Mouse (Mus musculus) embryonic facial prominence, embryonic 13.5 days (tissue): ENCODE results near the gene Ly6g5b. TPM values are rescaled to one million over a fixed set of nuclear protein-coding genes. Genes with fewer than 3 reads are reported as not detected.
"Not testable (repeated sequence)": the region's sequence is repeated elsewhere in the genome, so short reads cannot be mapped to it uniquely, and the experiment has no call there.

ENCODE experiments used
- ATAC-seq: fragments of 200-750 bp; cut with Nextera tagmentation; 2 replicates; pipeline ENCODE4 v1.8.0; 2017; ENCODE audit warnings: low read depth; ENCODE audit not compliant: insufficient number of reproducible peaks, insufficient read depth, low FRiP score, low TSS enrichment
- H3K27ac ChIP-seq: fragments of 300-500 bp; sonication (generic); 2 replicates; pipeline ENCODE4 v1.5.1; 2015; ENCODE audit warnings: moderate library complexity, mild to moderate bottlenecking, inconsistent platforms
- H3K27me3 ChIP-seq: fragments of 300-500 bp; sonication (generic); 2 replicates; pipeline ENCODE4 v1.6.1; 2015; ENCODE audit warnings: mild to moderate bottlenecking, inconsistent platforms
- H3K36me3 ChIP-seq: fragments of 300-500 bp; sonication (generic); 2 replicates; pipeline ENCODE4 v1.6.1; 2015; ENCODE audit warnings: mild to moderate bottlenecking, inconsistent platforms
- H3K4me1 ChIP-seq: fragments of 300-500 bp; sonication (generic); 2 replicates; pipeline ENCODE4 v1.6.1; 2015; ENCODE audit warnings: inconsistent platforms
- H3K4me2 ChIP-seq: fragments of 300-500 bp; sonication (generic); 2 replicates; pipeline ENCODE4 v1.6.1; 2015; ENCODE audit warnings: moderate library complexity, mild to moderate bottlenecking, inconsistent platforms
- H3K4me3 ChIP-seq: fragments of 300-500 bp; sonication (generic); 2 replicates; pipeline ENCODE4 v1.5.1; 2015; ENCODE audit warnings: mild to moderate bottlenecking, inconsistent platforms
- H3K9ac ChIP-seq: fragments of 300-500 bp; sonication (generic); 2 replicates; pipeline ENCODE4 v1.6.1; 2015; ENCODE audit warnings: mild to moderate bottlenecking, inconsistent platforms
- H3K9me3 ChIP-seq: fragments of 300-500 bp; sonication (generic); 2 replicates; pipeline ENCODE4 v1.6.1; 2016; ENCODE audit warnings: inconsistent platforms
- WGBS: fragments of 180-500 bp; shearing (Covaris S2); methylation state at CpG from one replicate; pipeline ENCODE4 v1.1.7; 2015; ENCODE audit warnings: mixed read lengths; 5-methylcytosine and 5-hydroxymethylcytosine counted together
- polyA plus RNA-seq: library from polyadenylated mRNA; unstranded; fragments of >200 nt; fragmentation: Nextera tagmentation; extraction: Ambion mirVana; gene quantifications from 2 replicates; pipeline ENCODE4 v1.2.1, GENCODE M21; 2015

The Ly6g5b gene
- polyA plus RNA-seq, 1 experiment from 2014 or later = 1.1 TPM

- peak overlapping the region; percentile 89 for H3K9ac ChIP-seq
- H3K27me3 ChIP-seq = no peaks in the 10 kb centered on the region
- no peaks in the 10 kb centered on the region for H3K9me3 ChIP-seq
- 95% methylated on average over 1 of the region's 1 CpGs for WGBS
- peaks cover 37% of the 10 kb centered on the region for H3K36me3 ChIP-seq
- peaks cover 35% of the 10 kb centered on the region for H3K4me1 ChIP-seq
- H3K27ac ChIP-seq = no peak overlapping the region
- no peak overlapping the region; the same call in 1 of the 2 replicates for H3K4me3 ChIP-seq
- H3K4me2 ChIP-seq = peak overlapping the region; percentile 83; the same call in 1 of the 2 replicates
- ATAC-seq = no peak
These were observed 9.9 kb upstream of the Ly6g5b start for GRCm38 (mm10) chr17:35125081-35125480.

- not testable (repeated sequence) for H3K4me2 ChIP-seq, H3K4me3 ChIP-seq, H3K9ac ChIP-seq, H3K27me3 ChIP-seq, H3K9me3 ChIP-seq, ATAC-seq, H3K27ac ChIP-seq
- 95% methylated on average over 12 of the region's 12 CpGs for WGBS
- Histone ChIP-seq H3K4me1 (peaks cover 40% of the 10 kb centered on the region), H3K36me3 (peaks cover 36% of the 10 kb centered on the region)
These were observed 9.2 kb upstream of the Ly6g5b start for GRCm38 (mm10) chr17:35124261-35124896.

GRCm38 (mm10) chr17:35123287-35123686 lies 8.1 kb upstream of the Ly6g5b start:
- H3K4me3 ChIP-seq, H3K27me3 ChIP-seq, H3K9ac ChIP-seq, ATAC-seq, H3K4me2 ChIP-seq, H3K9me3 ChIP-seq, H3K27ac ChIP-seq: not testable (repeated sequence)
- peaks cover 37% of the 10 kb centered on the region for H3K36me3 ChIP-seq
- H3K4me1 ChIP-seq = peaks cover 40% of the 10 kb centered on the region
- 90% methylated on average over 9 of the region's 9 CpGs for WGBS

GRCm38 (mm10) chr17:35121871-35122303 lies 6.7 kb upstream of the Ly6g5b start, which contains the start of gene Csnk2b:
TSS of gene Csnk2b (minus strand) at chr17:35122053.
- WGBS = under 1% methylated on average over 19 of the region's 19 CpGs

GRCm38 (mm10) chr17:35121143-35121799 lies 6.0 kb upstream of the Ly6g5b start, which contains the start of gene Gpank1:
TSS of gene Gpank1 (plus strand) at chr17:35121455.
- H3K4me1 ChIP-seq = peaks cover 26% of the 10 kb centered on the region
- peak within 1 kb of the TSS; percentile 94 for H3K4me2 ChIP-seq
- peaks cover 46% of the 10 kb centered on the region for H3K36me3 ChIP-seq
- H3K9ac ChIP-seq = peak within 1 kb of the TSS; percentile 95
- WGBS = under 1% methylated on average over 50 of the region's 50 CpGs
- peak within 1 kb of the TSS; percentile 93 for H3K27ac ChIP-seq
- H3K27me3 ChIP-seq = no peaks in the 10 kb centered on the region
- ATAC-seq = peak; percentile 89
- H3K4me3 ChIP-seq = peak within 1 kb of the TSS; percentile 94
- no peaks in the 10 kb centered on the region for H3K9me3 ChIP-seq

More at GRCm38 (mm10) chr17:35121871-35122303, 6.7 kb upstream of the Ly6g5b start, which contains the start of gene Csnk2b:
- Histone ChIP-seq H3K9me3 (no peaks in the 10 kb centered on the region), H3K4me3 (peak within 1 kb of the TSS; percentile 94), H3K4me1 (peaks cover 31% of the 10 kb centered on the region), H3K9ac (peak within 1 kb of the TSS; percentile 95), H3K36me3 (peaks cover 42% of the 10 kb centered on the region), H3K4me2 (peak within 1 kb of the TSS; percentile 94), H3K27me3 (no peaks in the 10 kb centered on the region), H3K27ac (peak within 1 kb of the TSS; percentile 93)
- no peak for ATAC-seq

GRCm38 (mm10) chr17:35120745-35121142 lies 5.5 kb upstream of the Ly6g5b start:
- peaks cover 26% of the 10 kb centered on the region for H3K4me1 ChIP-seq
- H3K4me2 ChIP-seq = peak overlapping the region; percentile 94
- peaks cover 51% of the 10 kb centered on the region for H3K36me3 ChIP-seq
- under 1% methylated on average over 33 of the region's 33 CpGs for WGBS
- H3K27me3 ChIP-seq = no peaks in the 10 kb centered on the region
- peak overlapping the region; percentile 95 for H3K9ac ChIP-seq
- no peak for ATAC-seq
- peak overlapping the region; percentile 60; the same call in 1 of the 2 replicates for H3K27ac ChIP-seq
- no peaks in the 10 kb centered on the region for H3K9me3 ChIP-seq
- H3K4me3 ChIP-seq = peak overlapping the region; percentile 94

- H3K9ac ChIP-seq = no peak overlapping the region
- no peak overlapping the region for H3K4me3 ChIP-seq
- no peak for ATAC-seq
- 77% methylated on average over 9 of the region's 9 CpGs for WGBS
- peaks cover 30% of the 10 kb centered on the region for H3K36me3 ChIP-seq
- no peaks in the 10 kb centered on the region for H3K9me3 ChIP-seq
- no peak overlapping the region for H3K27ac ChIP-seq
- H3K4me1 ChIP-seq = no peaks in the 10 kb centered on the region
- no peak overlapping the region for H3K4me2 ChIP-seq
- no peaks in the 10 kb centered on the region for H3K27me3 ChIP-seq
These were observed 3.5 kb downstream of the Ly6g5b start for GRCm38 (mm10) chr17:35111774-35112173.

GRCm38 (mm10) chr17:35108097-35108496 lies 7.1 kb downstream of the Ly6g5b start, which contains the start of gene Ly6g5c:
TSS of gene Ly6g5c (plus strand) at chr17:35108279.
- H3K36me3 ChIP-seq = peaks cover 11% of the 10 kb centered on the region
- no peak within 1 kb of the TSS for H3K4me2 ChIP-seq
- H3K9me3 ChIP-seq = no peaks in the 10 kb centered on the region
- no peak within 1 kb of the TSS for H3K4me3 ChIP-seq
- WGBS = 89% methylated on average over 6 of the region's 6 CpGs
- H3K9ac ChIP-seq = no peak within 1 kb of the TSS
- H3K27ac ChIP-seq = no peak within 1 kb of the TSS
- peaks cover 8% of the 10 kb centered on the region; the same call in 1 of the 2 replicates for H3K4me1 ChIP-seq
- ATAC-seq = no peak
- H3K27me3 ChIP-seq = no peaks in the 10 kb centered on the region

- no peak overlapping the region for H3K9ac ChIP-seq
- peaks cover 27% of the 10 kb centered on the region for H3K36me3 ChIP-seq
- peak overlapping the region; percentile 39; the same call in 1 of the 2 replicates for H3K4me2 ChIP-seq
- no peaks in the 10 kb centered on the region for H3K27me3 ChIP-seq
- no peak overlapping the region for H3K27ac ChIP-seq
- H3K4me1 ChIP-seq = peaks cover 8% of the 10 kb centered on the region; the same call in 1 of the 2 replicates
- ATAC-seq = no peak
- H3K4me3 ChIP-seq = no peak overlapping the region
- 62% methylated on average over 3 of the region's 3 CpGs for WGBS
- no peaks in the 10 kb centered on the region for H3K9me3 ChIP-seq
These were observed 8.7 kb downstream of the Ly6g5b start for GRCm38 (mm10) chr17:35106522-35106921.

- H3K27ac ChIP-seq = no peak overlapping the region
- H3K9me3 ChIP-seq = no peaks in the 10 kb centered on the region
- peak overlapping the region; percentile 39 for H3K4me2 ChIP-seq
- peaks cover 33% of the 10 kb centered on the region for H3K36me3 ChIP-seq
- no peak overlapping the region for H3K4me3 ChIP-seq
- peak overlapping the region; percentile 37 for H3K9ac ChIP-seq
- no peak for ATAC-seq
- peaks cover 8% of the 10 kb centered on the region; the same call in 1 of the 2 replicates for H3K4me1 ChIP-seq
- no peaks in the 10 kb centered on the region for H3K27me3 ChIP-seq
- WGBS = 24% methylated on average over 13 of the region's 13 CpGs
These were observed 9.4 kb downstream of the Ly6g5b start for GRCm38 (mm10) chr17:35105740-35106389.

GRCm38 (mm10) chr17:35104754-35105153 lies 10.5 kb downstream of the Ly6g5b start:
- no peak overlapping the region for H3K4me3 ChIP-seq
- H3K36me3 ChIP-seq = peaks cover 44% of the 10 kb centered on the region
- peaks cover 8% of the 10 kb centered on the region; the same call in 1 of the 2 replicates for H3K4me1 ChIP-seq
- no peak for ATAC-seq
- H3K9me3 ChIP-seq = no peaks in the 10 kb centered on the region
- H3K9ac ChIP-seq = 0 out of 2 replicates have a peak overlapping the region, but pooled peaks have one; percentile 44
- H3K4me2 ChIP-seq = no peak overlapping the region
- 81% methylated on average over 6 of the region's 6 CpGs for WGBS
- no peak overlapping the region for H3K27ac ChIP-seq
- H3K27me3 ChIP-seq = no peaks in the 10 kb centered on the region
